Mouse (Mus musculus) liver, embryonic 16.5 days (tissue): ENCODE results near the gene Arl4c. TPM values are rescaled to one million over a fixed set of nuclear protein-coding genes. Genes with fewer than 3 reads are reported as not detected.

Experiments
- ATAC-seq: fragments of 200-750 bp; cut with Nextera tagmentation; 2 replicates; pipeline ENCODE4 v1.8.0; 2017; ENCODE audit warnings: low read depth, mild to moderate bottlenecking, moderate number of reproducible peaks, moderate library complexity
- H3K27ac ChIP-seq: fragments of 300-500 bp; sonication (generic); 2 replicates; pipeline ENCODE4 v1.5.1; 2014; ENCODE audit warnings: mild to moderate bottlenecking, low read length
- H3K27me3 ChIP-seq: fragments of 300-500 bp; sonication (generic); 2 replicates; pipeline ENCODE4 v1.6.1; 2014; ENCODE audit warnings: low read depth, low read length, mixed read lengths; ENCODE audit not compliant: control insufficient read depth, insufficient read depth
- H3K36me3 ChIP-seq: fragments of 300-500 bp; sonication (generic); 2 replicates; pipeline ENCODE4 v1.6.1; 2014; ENCODE audit warnings: mild to moderate bottlenecking; ENCODE audit not compliant: control insufficient read depth, insufficient read depth
- H3K4me1 ChIP-seq: fragments of 300-500 bp; sonication (generic); 2 replicates; pipeline ENCODE4 v1.6.1; 2014; ENCODE audit warnings: low read depth, low read length, mixed read lengths; ENCODE audit not compliant: control insufficient read depth
- H3K4me2 ChIP-seq: fragments of 300-500 bp; sonication (generic); 2 replicates; pipeline ENCODE4 v1.6.1; 2014; ENCODE audit warnings: low read depth, low read length, mixed read lengths
- H3K4me3 ChIP-seq: fragments of 300-500 bp; sonication (generic); 2 replicates; pipeline ENCODE4 v1.5.1; 2014; ENCODE audit warnings: low read depth, mild to moderate bottlenecking, low read length
- H3K9ac ChIP-seq: fragments of 300-500 bp; sonication (generic); 2 replicates; pipeline ENCODE4 v1.6.1; 2014; ENCODE audit warnings: low read depth, low read length
- H3K9me3 ChIP-seq: fragments of 300-500 bp; sonication (generic); replicated peaks from 2 replicates; pipeline ENCODE4 v1.6.1; 2016; ENCODE audit warnings: low read length; ENCODE audit not compliant: control insufficient read depth
- WGBS: fragments of 180-500 bp; shearing (Covaris S2); extraction: QIAGEN DNeasy Blood & Tissue Kit; methylation state at CpG from one replicate; pipeline ENCODE4 v1.1.7; 2014; ENCODE audit not compliant: insufficient replicate concordance; 5-methylcytosine and 5-hydroxymethylcytosine counted together
- polyA plus RNA-seq: library from polyadenylated mRNA; unstranded; fragments of >200 nt; fragmentation: Nextera tagmentation; extraction: Ambion mirVana; gene quantifications from 2 replicates; pipeline ENCODE4 v1.2.1, GENCODE M21; 2015

The Arl4c gene
- polyA plus RNA-seq: 0.79 and 0.93 TPM in 2 replicates

DNA sequence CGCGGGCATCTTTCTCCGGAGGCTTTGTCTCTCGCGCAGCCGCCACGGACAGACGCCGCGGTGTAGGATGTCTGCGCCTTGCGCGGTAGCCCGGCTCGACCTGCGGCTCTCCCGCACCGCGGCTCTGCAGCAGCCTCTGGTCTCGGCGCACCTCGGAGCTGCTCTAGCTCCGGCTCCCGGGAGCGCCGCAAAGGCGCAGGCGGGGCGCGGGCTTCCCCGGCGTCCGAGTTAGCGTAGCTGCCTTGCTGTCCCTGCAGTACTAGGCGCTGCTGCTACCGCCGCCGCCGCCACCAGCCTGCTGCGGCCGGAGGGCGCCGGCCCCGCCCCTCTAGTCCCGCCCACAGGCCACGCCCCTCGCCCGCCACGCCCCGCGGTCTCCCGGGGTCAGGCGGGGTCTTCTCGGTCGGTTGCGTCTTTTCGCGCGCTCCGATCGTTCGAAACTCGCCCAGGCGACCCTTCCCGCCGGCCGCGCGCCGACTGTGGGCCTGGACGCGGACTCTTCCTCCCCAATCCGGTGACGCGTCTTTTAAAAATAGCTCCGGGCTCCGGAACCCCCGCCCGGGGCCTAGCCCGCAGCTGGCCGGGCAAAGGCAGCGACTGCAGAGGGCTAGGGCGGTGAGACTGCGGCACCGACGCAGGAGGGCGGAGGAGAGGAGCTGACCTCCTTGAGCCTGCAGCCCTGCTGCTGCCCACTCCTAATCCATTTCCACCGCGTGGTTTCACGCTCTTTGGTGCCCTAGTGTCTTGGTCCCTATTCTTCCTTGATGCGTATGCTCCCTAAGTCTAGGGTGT, at the start of gene Arl4c:
TSS of gene Arl4c (minus strand) at position 352 of the 792 bp plus-strand sequence.
- peak within 1 kb of the TSS; percentile 64 for H3K4me3 ChIP-seq
- ATAC-seq: peak; percentile 78
- H3K36me3 ChIP-seq: no peaks in the 10 kb centered on the region
- H3K4me1 ChIP-seq: peaks cover 2% of the 10 kb centered on the region
- H3K4me2 ChIP-seq: peak within 1 kb of the TSS; percentile 75
- WGBS: under 1% methylated on average over 91 of the region's 91 CpGs
- peak within 1 kb of the TSS; percentile 49 for H3K9ac ChIP-seq
- H3K27ac ChIP-seq: no peak within 1 kb of the TSS
- H3K27me3 ChIP-seq: peaks cover 39% of the 10 kb centered on the region
- H3K9me3 ChIP-seq: no peaks in the 10 kb centered on the region

DNA sequence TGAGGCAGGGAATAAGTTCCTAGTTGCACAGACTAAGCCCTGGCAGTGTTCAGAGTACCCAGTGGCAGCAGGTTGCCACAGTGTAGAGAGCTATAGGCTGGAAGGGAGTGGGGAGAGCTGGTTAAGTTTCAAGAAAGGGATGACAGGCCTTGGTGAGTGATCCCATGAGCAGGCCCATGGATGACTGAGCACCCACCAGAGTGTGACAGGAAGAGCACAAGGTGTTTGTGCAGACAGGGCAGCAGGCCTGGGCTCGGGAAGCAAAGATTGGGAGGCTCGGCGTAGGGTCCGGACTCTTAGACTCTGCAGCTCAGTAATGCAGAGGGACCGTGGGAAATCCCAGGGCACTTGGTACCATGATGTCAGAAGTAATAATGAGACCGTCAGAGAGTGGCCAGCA, 49.3 kb upstream of the Arl4c start:
- 77% methylated on average over 6 of the region's 6 CpGs for WGBS
- Histone ChIP-seq H3K36me3 (no peaks in the 10 kb centered on the region), H3K9me3 (no peaks in the 10 kb centered on the region), H3K27me3 (no peaks in the 10 kb centered on the region), H3K4me3 (no peak overlapping the region), H3K4me1 (no peaks in the 10 kb centered on the region), H3K27ac (no peak overlapping the region), H3K4me2 (no peak overlapping the region), H3K9ac (no peak overlapping the region)
- no peak for ATAC-seq

DNA sequence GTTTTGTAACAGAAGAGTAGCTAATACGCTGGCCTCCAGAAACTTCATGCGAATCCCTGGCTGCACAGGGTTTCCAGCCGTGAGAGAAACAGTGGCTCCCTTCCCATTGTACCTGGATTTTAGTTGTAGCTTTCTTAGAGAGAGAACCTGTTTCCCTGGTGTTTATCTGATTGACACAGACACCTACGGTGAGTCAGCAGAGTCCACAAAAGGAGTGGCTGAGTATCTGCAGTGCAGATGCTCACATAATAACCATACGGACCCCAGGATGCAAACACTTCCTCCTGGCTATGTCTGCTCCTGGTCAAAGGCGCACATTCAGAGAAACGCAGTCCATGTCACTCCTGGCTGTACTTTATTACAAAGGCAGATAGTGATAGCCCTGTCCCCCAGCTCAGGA, 48.6 kb upstream of the Arl4c start:
- no peak overlapping the region for H3K4me2 ChIP-seq
- no peak overlapping the region for H3K9ac ChIP-seq
- WGBS: 65% methylated on average over 7 of the region's 7 CpGs
- no peak overlapping the region for H3K4me3 ChIP-seq
- no peaks in the 10 kb centered on the region for H3K27me3 ChIP-seq
- H3K27ac ChIP-seq: no peak overlapping the region
- H3K36me3 ChIP-seq: no peaks in the 10 kb centered on the region
- no peaks in the 10 kb centered on the region for H3K4me1 ChIP-seq
- ATAC-seq: no peak
- H3K9me3 ChIP-seq: no peaks in the 10 kb centered on the region

DNA sequence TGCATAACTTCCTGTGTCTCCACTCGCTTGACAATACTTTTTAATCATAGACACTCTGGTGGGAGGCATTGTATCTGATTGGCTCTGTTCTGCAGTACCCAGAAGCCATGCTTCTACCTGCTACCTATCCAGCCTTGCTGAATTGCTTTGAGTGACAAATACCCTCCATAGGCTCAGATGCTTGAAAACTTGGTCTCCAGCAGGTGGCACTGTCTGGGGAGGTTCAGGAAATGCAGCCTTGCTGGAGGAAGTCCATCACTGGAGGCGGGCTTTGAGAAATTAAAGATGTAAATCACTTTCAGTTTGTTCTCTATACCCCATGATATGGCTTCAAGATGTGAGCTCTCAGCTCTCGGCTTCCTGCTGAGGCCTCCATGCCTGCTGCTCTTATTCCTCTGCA, 48.1 kb upstream of the Arl4c start:
- WGBS: 61% methylated on average over 3 of the region's 3 CpGs
- Histone ChIP-seq H3K9me3 (no peaks in the 10 kb centered on the region), H3K9ac (no peak overlapping the region), H3K36me3 (no peaks in the 10 kb centered on the region), H3K4me3 (no peak overlapping the region), H3K4me1 (no peaks in the 10 kb centered on the region), H3K27ac (no peak overlapping the region), H3K27me3 (no peaks in the 10 kb centered on the region), H3K4me2 (no peak overlapping the region)
- no peak for ATAC-seq

DNA sequence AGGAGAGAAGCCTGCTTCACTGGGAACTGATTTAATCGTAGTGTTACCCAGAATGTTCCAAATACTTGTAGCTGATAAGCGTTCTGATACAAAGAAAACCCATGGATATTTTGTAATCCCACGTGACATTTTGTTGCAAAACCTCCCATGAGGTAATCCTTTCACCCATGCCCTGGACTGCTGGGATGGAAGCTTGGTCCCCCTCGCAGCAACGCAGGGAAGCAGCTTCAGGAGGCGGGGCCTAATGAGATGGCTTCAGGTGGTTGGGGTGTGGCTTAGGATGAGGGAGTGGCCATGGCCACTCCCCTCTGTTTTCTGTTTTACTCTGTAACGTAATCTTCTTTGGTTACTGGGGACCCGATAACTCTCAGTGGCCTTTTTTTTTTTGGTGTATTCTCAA, 47.1 kb upstream of the Arl4c start:
- Histone ChIP-seq H3K9me3 (no peaks in the 10 kb centered on the region), H3K4me3 (no peak overlapping the region), H3K36me3 (no peaks in the 10 kb centered on the region), H3K4me1 (no peaks in the 10 kb centered on the region), H3K27me3 (no peaks in the 10 kb centered on the region), H3K27ac (no peak overlapping the region), H3K9ac (no peak overlapping the region), H3K4me2 (no peak overlapping the region)
- ATAC-seq: no peak
- 61% methylated on average over 8 of the region's 8 CpGs for WGBS

DNA sequence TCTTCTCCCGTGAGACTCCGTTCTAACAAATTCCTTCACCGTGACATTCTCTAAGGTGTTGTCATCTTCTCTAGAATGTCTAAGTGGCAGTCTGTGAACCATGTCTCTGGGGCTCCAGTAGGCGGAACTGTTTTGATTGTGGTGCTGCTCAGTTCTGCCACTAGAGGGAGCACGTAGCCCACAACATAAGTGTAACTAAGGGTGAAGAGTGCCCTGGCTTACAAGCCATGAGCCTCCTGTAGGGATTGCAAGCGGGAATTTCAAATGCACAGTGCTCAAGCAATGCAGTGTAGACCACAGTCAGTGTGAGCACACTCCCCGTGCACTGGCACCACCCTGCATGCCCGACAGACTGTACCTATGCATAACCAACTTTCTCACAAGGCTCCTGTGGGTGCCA, 43.2 kb upstream of the Arl4c start:
- H3K36me3 ChIP-seq: no peaks in the 10 kb centered on the region
- no peak; the same call in 1 of the 2 replicates for ATAC-seq
- H3K9me3 ChIP-seq: no peaks in the 10 kb centered on the region
- 3% methylated on average over 8 of the region's 8 CpGs for WGBS
- no peaks in the 10 kb centered on the region for H3K4me1 ChIP-seq
- H3K27me3 ChIP-seq: no peaks in the 10 kb centered on the region
- no peak overlapping the region for H3K27ac ChIP-seq
- no peak overlapping the region for H3K4me3 ChIP-seq
- no peak overlapping the region for H3K4me2 ChIP-seq
- H3K9ac ChIP-seq: no peak overlapping the region

DNA sequence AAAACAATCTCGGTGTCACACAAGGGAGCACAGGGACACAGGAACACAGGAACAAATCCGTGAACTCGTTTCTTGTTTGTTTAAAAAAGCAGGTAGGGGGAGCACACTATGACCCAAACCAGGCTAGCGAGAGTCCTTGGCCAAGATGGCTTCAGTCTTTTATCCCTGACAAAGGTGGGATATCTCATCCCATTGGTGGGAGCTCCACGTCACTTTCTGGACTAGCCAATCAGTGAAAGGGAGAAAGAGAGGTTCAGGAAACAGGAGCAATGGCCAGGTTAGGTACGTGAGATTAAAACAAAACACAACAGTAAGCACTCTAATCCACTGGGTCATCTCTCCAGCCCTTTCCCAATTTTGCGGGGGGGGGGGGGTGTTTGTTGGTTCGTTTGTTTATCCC, 42.2 kb upstream of the Arl4c start:
- Histone ChIP-seq H3K36me3 (no peaks in the 10 kb centered on the region), H3K9ac (no peak overlapping the region), H3K9me3 (no peaks in the 10 kb centered on the region), H3K4me1 (no peaks in the 10 kb centered on the region), H3K4me3 (no peak overlapping the region), H3K27me3 (no peaks in the 10 kb centered on the region), H3K27ac (no peak overlapping the region), H3K4me2 (no peak overlapping the region)
- ATAC-seq: no peak
- 56% methylated on average over 8 of the region's 8 CpGs for WGBS

DNA sequence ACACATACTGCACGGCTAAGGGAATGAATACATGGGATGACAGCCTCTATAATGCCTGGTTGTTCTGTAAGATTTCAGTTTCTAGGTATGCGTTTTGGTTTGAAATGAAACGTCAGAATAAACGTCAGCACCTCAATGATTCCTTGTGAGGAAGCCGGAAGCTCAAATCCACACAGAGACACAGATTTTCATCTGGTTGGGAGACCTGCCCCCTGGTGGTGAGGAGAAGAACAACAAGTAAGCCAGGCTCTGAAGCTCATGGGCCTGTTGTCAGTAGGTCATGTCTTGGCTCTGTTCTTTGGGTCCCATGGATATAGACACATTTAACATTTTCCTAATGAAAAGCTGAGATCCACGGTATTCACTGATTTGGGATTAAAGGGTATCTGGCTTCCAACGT, 40.4 kb upstream of the Arl4c start:
- H3K27ac ChIP-seq: no peak overlapping the region
- no peaks in the 10 kb centered on the region for H3K36me3 ChIP-seq
- no peaks in the 10 kb centered on the region for H3K27me3 ChIP-seq
- H3K4me2 ChIP-seq: no peak overlapping the region
- H3K9me3 ChIP-seq: no peaks in the 10 kb centered on the region
- H3K9ac ChIP-seq: no peak overlapping the region
- H3K4me1 ChIP-seq: no peaks in the 10 kb centered on the region
- no peak overlapping the region for H3K4me3 ChIP-seq
- 35% methylated on average over 7 of the region's 7 CpGs for WGBS
- ATAC-seq: no peak

DNA sequence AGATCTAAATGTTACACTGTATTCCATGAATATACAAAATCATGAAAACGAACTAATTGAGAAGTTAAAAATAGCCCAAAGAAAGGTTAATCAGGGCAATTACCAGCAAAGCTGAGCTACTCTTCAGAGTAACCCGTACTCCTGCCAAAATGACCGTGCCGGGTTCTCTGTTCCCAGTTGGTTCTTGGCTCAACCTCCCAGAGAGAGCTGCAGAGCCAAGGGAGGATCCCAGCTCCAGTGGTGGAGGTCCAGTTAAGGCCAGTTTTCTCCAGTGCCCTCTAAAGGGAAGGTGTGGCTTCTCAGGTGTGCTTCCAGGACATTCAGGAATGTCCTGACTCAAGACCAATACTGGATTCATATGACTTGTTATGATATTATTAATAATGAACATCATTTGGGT, 37.5 kb upstream of the Arl4c start:
- H3K27ac ChIP-seq: no peak overlapping the region
- no peak overlapping the region for H3K4me2 ChIP-seq
- H3K36me3 ChIP-seq: no peaks in the 10 kb centered on the region
- 72% methylated on average over 4 of the region's 4 CpGs for WGBS
- no peaks in the 10 kb centered on the region for H3K27me3 ChIP-seq
- no peaks in the 10 kb centered on the region for H3K9me3 ChIP-seq
- no peak overlapping the region for H3K4me3 ChIP-seq
- H3K4me1 ChIP-seq: no peaks in the 10 kb centered on the region
- H3K9ac ChIP-seq: no peak overlapping the region
- no peak for ATAC-seq
